Mouse (Mus musculus): ENCODE results near the gene CT030661.1.
A peak's percentile ranks its signal among the peaks of the same experiment; 100 is the strongest.
"Not testable (repeated sequence)": the region's sequence is repeated elsewhere in the genome, so short reads cannot be mapped to it uniquely, and the experiment has no call there.

Gene CT030661.1

DNA sequence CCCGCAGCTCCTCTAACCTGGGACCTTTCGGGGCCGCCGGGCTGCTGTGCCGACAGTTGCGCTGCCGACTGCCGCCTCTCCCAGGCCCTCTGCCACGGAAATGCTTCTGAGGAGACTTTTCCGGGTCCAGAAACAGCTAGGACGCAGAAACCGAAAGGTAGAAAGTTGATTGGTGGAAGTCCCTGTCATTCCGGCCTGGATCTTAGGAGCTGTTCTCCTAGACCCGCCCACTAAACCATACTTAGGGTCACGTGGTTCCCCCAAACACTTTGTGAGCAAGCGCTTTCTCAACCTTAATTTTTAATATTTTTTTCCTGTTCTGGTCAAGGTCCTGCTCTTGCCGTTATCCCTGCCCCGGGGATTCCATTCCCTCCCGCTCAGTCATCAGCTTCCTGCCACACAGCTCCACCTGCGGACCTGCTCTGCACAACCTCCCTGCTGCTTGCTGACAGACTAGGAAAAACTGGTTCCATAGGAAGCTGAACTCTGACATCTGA lies at the start of gene CT030661.1:
Gene CT030661.1, minus strand, starts transcription at position 108 of the 497 bp plus-strand sequence.
- peak; percentile 88 to 91 for DNase-seq (ENCODE audit: low spot score in 2 of 2)

DNA sequence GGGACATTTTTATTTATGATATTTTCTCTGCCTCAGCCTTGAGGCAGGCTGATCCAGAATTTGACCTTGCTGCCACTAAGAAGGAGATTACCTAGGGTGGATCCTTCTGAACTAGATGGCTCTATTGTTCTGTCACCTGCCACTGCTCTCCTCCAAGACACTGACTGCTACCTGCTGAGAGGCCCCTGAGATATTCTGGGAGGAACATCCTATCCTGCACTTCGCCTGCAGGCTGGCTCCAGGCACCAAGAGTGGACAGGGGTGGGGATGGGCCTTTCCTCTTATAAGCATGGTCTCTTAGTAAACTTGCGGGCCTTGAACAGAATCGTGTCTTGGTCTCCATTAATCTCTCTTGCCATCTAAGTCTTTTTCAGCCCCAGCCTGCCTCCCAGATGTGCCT lies 49.3 kb upstream of the CT030661.1 start:
- DNase-seq (ENCODE audit: low spot score in 2 of 2): no peak

DNA sequence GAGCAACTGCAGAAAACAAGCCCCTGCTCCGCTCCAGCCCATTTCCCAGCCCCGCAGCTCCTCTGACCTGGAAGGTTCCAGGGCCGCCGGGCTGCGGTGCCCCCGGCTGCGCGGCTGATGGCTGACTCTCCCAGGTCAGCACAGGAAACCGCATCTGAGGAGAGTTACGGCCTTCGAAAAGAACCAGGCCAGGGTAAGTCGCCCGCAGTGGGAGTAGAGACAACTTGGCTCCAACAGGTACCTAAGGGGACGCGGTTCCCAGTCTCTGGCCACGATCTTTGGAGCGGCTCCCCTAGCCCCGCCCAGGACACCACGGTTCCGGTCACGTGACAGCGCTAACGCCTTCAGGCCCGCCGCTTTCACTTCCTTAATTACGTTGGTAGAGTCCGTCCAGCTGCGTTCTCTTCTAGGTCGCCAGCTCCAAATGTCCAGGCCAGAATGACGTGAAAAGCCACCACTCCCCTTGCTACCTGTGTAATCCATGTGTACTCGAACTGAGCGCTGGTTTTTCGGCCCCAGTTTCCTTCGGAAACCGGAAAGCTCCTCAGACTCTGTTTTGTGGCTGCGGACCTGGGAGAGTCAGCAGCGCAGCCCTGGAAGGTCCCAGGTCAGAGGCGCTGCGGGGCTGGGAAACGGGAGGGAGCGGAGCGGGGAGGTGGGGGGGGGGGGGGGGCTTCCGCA lies 46.6 kb upstream of the CT030661.1 start, which contains the start of the genes Zfp944 and Zfp758:
Gene Zfp944, minus strand, starts transcription at position 300 of the 681 bp plus-strand sequence.
Gene Zfp758, plus strand, starts transcription at position 353 of the 681 bp plus-strand sequence.
- DNase-seq (ENCODE audit: low spot score in 2 of 2): peak in 1 of 2 experiments; percentile 29

DNA sequence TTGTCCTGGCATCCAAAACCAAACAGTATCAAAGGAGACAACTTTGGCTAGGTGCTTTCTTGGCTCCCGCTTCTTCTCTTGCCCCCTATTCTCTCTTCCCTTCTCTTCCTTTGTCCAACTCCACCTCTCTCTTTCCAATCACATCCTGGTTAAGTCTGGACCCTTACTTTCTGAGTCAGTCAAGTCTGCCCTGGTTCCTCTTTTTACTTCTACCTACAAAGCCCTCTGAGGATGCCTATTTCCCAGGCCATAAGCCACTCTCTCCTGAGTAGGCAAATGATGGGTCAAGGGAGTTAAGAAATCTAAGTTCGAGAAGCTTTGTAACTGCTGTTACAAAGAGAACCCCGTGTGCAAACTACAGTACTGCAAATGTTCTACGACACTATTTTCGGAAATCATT lies 45.9 kb upstream of the CT030661.1 start:
- DNase-seq (ENCODE audit: low spot score in 2 of 2): no peak

DNA sequence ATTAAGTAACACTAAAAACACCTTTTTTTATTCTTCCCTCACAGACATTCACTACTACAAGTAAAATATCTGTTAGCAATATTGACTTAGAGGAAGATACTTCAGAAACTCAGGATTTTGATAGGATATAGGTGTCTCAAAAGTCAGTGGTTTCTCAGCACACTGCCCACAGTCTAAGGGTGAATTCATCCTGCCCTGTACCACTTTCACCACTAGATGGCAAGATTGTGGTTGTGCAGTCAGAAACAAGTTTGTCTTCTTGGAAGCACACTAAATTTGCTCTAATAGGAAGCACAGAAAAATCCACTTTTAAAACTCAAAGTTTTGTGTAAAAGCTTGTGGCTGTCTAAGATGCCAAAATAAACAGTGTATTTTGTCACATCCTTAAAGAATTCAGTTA lies 38.2 kb upstream of the CT030661.1 start:
- peak in 1 of 2 experiments; percentile 20 for DNase-seq (ENCODE audit: low spot score in 2 of 2)

DNA sequence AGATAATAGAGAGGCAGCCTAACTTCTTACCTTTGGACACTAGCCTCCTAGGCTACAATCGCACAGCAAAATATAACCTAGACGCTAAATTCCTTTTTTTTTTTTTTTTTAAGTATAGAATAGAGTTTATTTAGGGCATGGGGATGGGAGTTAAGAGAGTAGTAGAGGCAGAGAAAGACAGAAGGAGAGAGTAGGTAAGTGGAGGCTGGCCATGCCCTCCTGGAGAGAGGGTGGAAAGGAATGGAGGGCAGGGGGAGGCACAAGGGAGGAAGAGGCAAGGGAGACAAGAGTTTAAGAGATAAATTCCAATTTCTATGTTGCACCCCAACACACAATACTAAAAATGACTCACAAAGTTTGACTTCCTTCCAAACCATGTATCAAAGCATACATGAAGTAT lies 610 bp upstream of the CT030661.1 start:
- not testable (repeated sequence) for DNase-seq (ENCODE audit: low spot score in 2 of 2)

DNA sequence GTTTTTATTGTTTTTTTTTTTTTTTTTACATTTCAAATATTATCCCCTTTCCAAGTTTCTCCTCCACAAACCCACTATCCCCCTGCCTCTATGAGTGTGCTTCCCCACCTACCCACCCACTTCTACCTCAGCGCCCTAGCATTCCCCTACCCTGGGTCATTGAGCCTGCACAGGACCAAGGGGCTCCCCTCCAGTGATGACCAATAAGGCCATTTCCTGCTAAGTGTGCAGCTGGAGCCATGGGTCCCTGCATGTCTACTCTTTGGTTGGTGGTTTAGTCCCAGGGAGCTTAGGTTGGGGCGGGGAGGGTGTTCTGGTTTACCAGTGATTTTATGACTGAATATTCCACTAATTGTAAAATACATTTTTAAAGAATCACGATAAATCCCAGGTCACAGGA lies 418 bp downstream of the CT030661.1 start:
- DNase-seq (ENCODE audit: low spot score in 2 of 2): not testable (repeated sequence)
